Mouse (Mus musculus) CH12.LX (cell line): ENCODE data around the gene Spatc1l. TPM values are rescaled to one million over a fixed set of nuclear protein-coding genes. Genes with fewer than 3 reads are reported as not detected.

Source experiments
- DNase-seq: peaks from one replicate; pipeline ENCODE4 v3.0.0-alpha.2; 2013; ENCODE audit errors: extremely low read depth
- H3K27ac ChIP-seq: 2 replicates; pipeline ENCODE4 v1.5.1; 2012; ENCODE audit warnings: low read depth, mild to moderate bottlenecking, control low read depth, moderate library complexity; ENCODE audit not compliant: insufficient read depth
- H3K27me3 ChIP-seq: replicated peaks from 2 replicates; pipeline ENCODE3; 2012; ENCODE audit warnings: inconsistent platforms
- H3K36me3 ChIP-seq, 2 experiments: replicated peaks in 1 of 2; 2 replicates each; pipeline versions ENCODE3 to v1.6.1; 2012; ENCODE audit warnings: inconsistent platforms in 1 of 2, low read length in 1 of 2, mild to moderate bottlenecking in 1 of 2, mixed read lengths in 1 of 2, moderate library complexity in 1 of 2; ENCODE audit not compliant: control insufficient read depth in 1 of 2, insufficient read depth in 1 of 2
- H3K4me1 ChIP-seq, 2 experiments: 2 replicates each; pipeline ENCODE4 v1.6.1; 2012; ENCODE audit warnings: inconsistent platforms in 1 of 2, moderate library complexity in 1 of 2; ENCODE audit not compliant: insufficient read depth in 2 of 2, control insufficient read depth in 1 of 2
- H3K4me2 ChIP-seq: 2 replicates; pipeline ENCODE4 v1.6.1; 2012; ENCODE audit warnings: low read depth, mild to moderate bottlenecking, control low read depth; ENCODE audit not compliant: poor library complexity, insufficient read depth, severe bottlenecking
- H3K4me3 ChIP-seq, 3 experiments: fragments of 150-350 bp in 1 of 3; sonication (generic) in 1 of 3; replicated peaks in 1 of 3; 2 replicates each; pipeline versions ENCODE3 to v1.5.1; 2011 to 2012; ENCODE audit warnings: low read depth in 2 of 3, low read length in 2 of 3, mild to moderate bottlenecking in 2 of 3, moderate library complexity in 2 of 3, control low read depth in 1 of 3, improper control_type of control experiment in 1 of 3, inconsistent platforms in 1 of 3, mixed read lengths in 1 of 3; ENCODE audit not compliant: poor library complexity in 1 of 3
- H3K79me2 ChIP-seq: replicated peaks from 2 replicates; pipeline ENCODE4 v1.6.1; 2012; ENCODE audit warnings: mild to moderate bottlenecking, moderate library complexity; ENCODE audit not compliant: control insufficient read depth, poor library complexity, insufficient read depth, severe bottlenecking; ENCODE audit errors: extremely low read depth
- H3K9ac ChIP-seq: 2 replicates; pipeline ENCODE4 v1.6.1; 2012; ENCODE audit warnings: low read depth, mild to moderate bottlenecking, control low read depth, moderate library complexity; ENCODE audit not compliant: insufficient read depth
- H3K9me3 ChIP-seq: replicated peaks from 2 replicates; pipeline ENCODE3; 2012; ENCODE audit warnings: low read length, inconsistent platforms, mixed read lengths
- BHLHE40 ChIP-seq: IDR thresholded peaks from 2 replicates; pipeline ENCODE4 v1.6.1; 2011; ENCODE audit warnings: mild to moderate bottlenecking, low read depth, low read length, improper control_type of control experiment
- CTCF ChIP-seq, 2 experiments: IDR thresholded peaks in 1 of 2; conservative IDR thresholded peaks in 1 of 2; 2 replicates each; pipeline ENCODE4 v1.5.1; 2011 to 2012; ENCODE audit warnings: low read depth in 2 of 2, low read length in 2 of 2, improper control_type of control experiment in 1 of 2, inconsistent platforms in 1 of 2, mild to moderate bottlenecking in 1 of 2, moderate library complexity in 1 of 2
- ELF1 ChIP-seq: IDR thresholded peaks from 2 replicates; pipeline ENCODE4 v1.6.1; 2014; ENCODE audit warnings: low read depth, mild to moderate bottlenecking, inconsistent platforms, low read length, improper control_type of control experiment
- ETS1 ChIP-seq: conservative IDR thresholded peaks from 2 replicates; pipeline ENCODE4 v1.6.1; 2012; ENCODE audit warnings: low read depth, mild to moderate bottlenecking, inconsistent platforms, low read length, improper control_type of control experiment, moderate library complexity
- HCFC1 ChIP-seq: IDR thresholded peaks from 2 replicates; pipeline ENCODE4 v1.6.1; 2012; ENCODE audit warnings: low read depth, mild to moderate bottlenecking, inconsistent platforms, low read length, improper control_type of control experiment
- IRF4 ChIP-seq: IDR thresholded peaks from 2 replicates; pipeline ENCODE4 v1.6.1; 2014; ENCODE audit warnings: low read depth, mild to moderate bottlenecking, inconsistent platforms, low read length, improper control_type of control experiment
- JUN ChIP-seq: IDR thresholded peaks from 2 replicates; pipeline ENCODE4 v1.6.1; 2011; ENCODE audit warnings: low read depth, mild to moderate bottlenecking, low read length, improper control_type of control experiment, moderate library complexity; ENCODE audit not compliant: insufficient read depth
- JUND ChIP-seq: conservative IDR thresholded peaks from 2 replicates; pipeline ENCODE4 v1.6.1; 2011; ENCODE audit warnings: low read depth, low read length, improper control_type of control experiment
- MAX ChIP-seq: IDR thresholded peaks from 2 replicates; pipeline ENCODE4 v1.6.1; 2011; ENCODE audit warnings: low read length, improper control_type of control experiment
- MAZ ChIP-seq: IDR thresholded peaks from 2 replicates; pipeline ENCODE4 v1.6.1; 2012; ENCODE audit warnings: low read depth, mild to moderate bottlenecking, inconsistent platforms, low read length, improper control_type of control experiment, moderate library complexity
- MEF2A ChIP-seq: IDR thresholded peaks from 2 replicates; pipeline ENCODE4 v1.6.1; 2014; ENCODE audit warnings: low read depth, mild to moderate bottlenecking, inconsistent platforms, low read length, improper control_type of control experiment, borderline replicate concordance
- MXI1 ChIP-seq: IDR thresholded peaks from 2 replicates; pipeline ENCODE4 v1.6.1; 2011; ENCODE audit warnings: mild to moderate bottlenecking, low read depth, low read length, improper control_type of control experiment
- MYC ChIP-seq: IDR thresholded peaks from 2 replicates; pipeline ENCODE4 v1.6.1; 2011; ENCODE audit warnings: low read depth, mild to moderate bottlenecking, improper control_type of control experiment, low read length
- NELFE ChIP-seq: IDR thresholded peaks from 2 replicates; pipeline ENCODE4 v1.6.1; 2011; ENCODE audit warnings: low read depth, low read length, improper control_type of control experiment
- POLR2A ChIP-seq: IDR thresholded peaks from 2 replicates; pipeline ENCODE4 v1.6.1; 2011; ENCODE audit warnings: low read depth, mild to moderate bottlenecking, improper control_type of control experiment, low read length
- POLR2AphosphoS2 ChIP-seq: IDR thresholded peaks from 2 replicates; pipeline ENCODE4 v1.6.1; 2011; ENCODE audit warnings: low read depth, low read length, improper control_type of control experiment
- RAD21 ChIP-seq: IDR thresholded peaks from 2 replicates; pipeline ENCODE4 v1.6.1; 2011; ENCODE audit warnings: low read depth, mild to moderate bottlenecking, low read length, improper control_type of control experiment, moderate library complexity
- RCOR1 ChIP-seq: conservative IDR thresholded peaks from 2 replicates; pipeline ENCODE4 v1.6.1; 2012; ENCODE audit warnings: low read depth, mild to moderate bottlenecking, inconsistent platforms, low read length, improper control_type of control experiment
- SIN3A ChIP-seq: IDR thresholded peaks from 2 replicates; pipeline ENCODE4 v1.6.1; 2012; ENCODE audit warnings: low read length, improper control_type of control experiment, inconsistent platforms
- SMC3 ChIP-seq: IDR thresholded peaks from 2 replicates; pipeline ENCODE4 v1.6.1; 2011; ENCODE audit warnings: low read depth, low read length, improper control_type of control experiment
- TBP ChIP-seq: conservative IDR thresholded peaks from 2 replicates; pipeline ENCODE4 v1.6.1; 2011; ENCODE audit warnings: low read depth, low read length, improper control_type of control experiment
- TCF12 ChIP-seq: IDR thresholded peaks from 2 replicates; pipeline ENCODE4 v1.6.1; 2014; ENCODE audit warnings: low read depth, mild to moderate bottlenecking, inconsistent platforms, low read length, improper control_type of control experiment
- UBTF ChIP-seq: IDR thresholded peaks from 2 replicates; pipeline ENCODE4 v1.6.1; 2012; ENCODE audit warnings: low read depth, mild to moderate bottlenecking, inconsistent platforms, low read length, improper control_type of control experiment, moderate library complexity
- USF1 ChIP-seq: IDR thresholded peaks from 2 replicates; pipeline ENCODE4 v1.6.1; 2014; ENCODE audit warnings: low read depth, mild to moderate bottlenecking, inconsistent platforms, low read length, improper control_type of control experiment
- ZC3H11A ChIP-seq: IDR thresholded peaks from 2 replicates; pipeline ENCODE4 v1.6.1; 2012; ENCODE audit warnings: low read depth, mild to moderate bottlenecking, inconsistent platforms, low read length, improper control_type of control experiment
- ZMIZ1 ChIP-seq: IDR thresholded peaks from 2 replicates; pipeline ENCODE4 v1.6.1; 2012; ENCODE audit warnings: low read depth, mild to moderate bottlenecking, inconsistent platforms, low read length, improper control_type of control experiment
- ZNF384 ChIP-seq: IDR thresholded peaks from 2 replicates; pipeline ENCODE4 v1.6.1; 2012; ENCODE audit warnings: low read depth, low read length, improper control_type of control experiment, inconsistent platforms
- dilution Hi-C: fragments of 300-500 bp; cut with MboI; formaldehyde crosslinking; loops from 2 replicates; pipeline ENCODE4 v1.14.3; 2020; ENCODE audit warnings: low sequenced_read_pairs; ENCODE audit not compliant: extremely low pct_unique_long_range_greater_than_20kb, extremely low pct_ligation_motif_present
- in situ Hi-C: fragments of 300-500 bp; cut with MboI; formaldehyde crosslinking; loops from 3 replicates; pipeline ENCODE4 v1.14.3; 2019; ENCODE audit warnings: low sequenced_read_pairs, low pct_ligation_motif_present, low pct_unique_long_range_greater_than_20kb, mixed read lengths
- polyA plus RNA-seq: library from polyadenylated mRNA; unstranded; fragments of >175 nt; gene quantifications from 2 replicates; pipeline ENCODE4 v1.2.1, GENCODE M21; 2012; ENCODE audit warnings: low read depth; ENCODE audit not compliant: insufficient read length
- total RNA-seq, 2 experiments: library from RNA; depleted of rRNA; stranded (reverse); fragments of 300-350 nt in 1 of 2; fragments of >200 nt in 1 of 2; gene quantifications; 2 replicates each; pipeline ENCODE4 v1.2.3; 2012 to 2014

The Spatc1l gene
- total RNA-seq (2012; rRNA removed) (not detected in 2 replicates), total RNA-seq (2014; rRNA removed) (0.17 TPM in 1 of 2 replicates, not detected in the other), polyA plus RNA-seq (not detected in 2 replicates)

GRCm38 (mm10) chr10:76561972-76562371, at the start of gene Spatc1l:
TSS of gene Spatc1l (plus strand) at chr10:76562272.
- peaks cover 4% of the 10 kb centered on the region for H3K27me3 ChIP-seq
- peaks cover 0 to 3% of the 10 kb centered on the region in 2 experiments for H3K36me3 ChIP-seq
- dilution Hi-C loops: no loop called here
- H3K27ac ChIP-seq: no peak within 1 kb of the TSS
- H3K4me3 ChIP-seq: no peak within 1 kb of the TSS
- H3K9me3 ChIP-seq: no peaks in the 10 kb centered on the region
- H3K79me2 ChIP-seq: no peaks in the 10 kb centered on the region
- H3K4me1 ChIP-seq: no peaks in the 10 kb centered on the region
- no peak within 1 kb of the TSS for H3K9ac ChIP-seq
- H3K4me2 ChIP-seq: no peak within 1 kb of the TSS
- no peak for DNase-seq
- TF ChIP-seq USF1 (no peak), RAD21 (no peak), TCF12 (no peak), UBTF (no peak), CTCF (conservative IDR thresholded peaks at IDR 0.05 in 1 of 2, IDR thresholded peaks at IDR 0.05 in 1 of 2; ENCODE audit: low read depth in 2 of 2, low read length in 2 of 2) (no peak), POLR2AphosphoS2 (no peak), ZMIZ1 (no peak), NELFE (no peak), ETS1 (no peak), JUND (no peak), BHLHE40 (no peak), IRF4 (no peak), RCOR1 (no peak), HCFC1 (no peak), MXI1 (no peak), MAZ (no peak), POLR2A (no peak), TBP (no peak), ZNF384 (no peak), ELF1 (no peak)
- TF ChIP-seq, all 38 proteins: peak for 0
- in situ Hi-C loops: no loop called here

- peaks cover 35 to 77% of the 10 kb centered on the region in 2 experiments for H3K36me3 ChIP-seq
- peak; percentile 88 for DNase-seq
Observed at GRCm38 (mm10) chr10:76512965-76513583, 49.0 kb upstream of the Spatc1l start.

More at GRCm38 (mm10) chr10:76512965-76513583, 49.0 kb upstream of the Spatc1l start:
- Histone ChIP-seq H3K79me2 (no peaks in the 10 kb centered on the region), H3K9ac (no peak overlapping the region), H3K4me2 (no peak overlapping the region), H3K9me3 (no peaks in the 10 kb centered on the region), H3K27me3 (no peaks in the 10 kb centered on the region), H3K4me1 (no peaks in the 10 kb centered on the region), H3K27ac (no peak overlapping the region), H3K4me3 (no peak overlapping the region)
- no peak for TF ChIP-seq ZC3H11A
- TF ChIP-seq MAX: peak; percentile 65
- TF ChIP-seq SIN3A: no peak
- TF ChIP-seq JUN: no peak
- peak; percentile 57 for TF ChIP-seq BHLHE40
- no peak for TF ChIP-seq ETS1
- peak; percentile 36 for TF ChIP-seq RAD21
- 0 out of 2 replicates have a peak, but pooled peaks have one; percentile 43 for TF ChIP-seq MEF2A
- TF ChIP-seq RCOR1: no peak
- TF ChIP-seq CTCF (conservative IDR thresholded peaks at IDR 0.05 in 1 of 2, IDR thresholded peaks at IDR 0.05 in 1 of 2; ENCODE audit: low read depth in 2 of 2, low read length in 2 of 2): peak; percentile 90
- TF ChIP-seq NELFE: 0 out of 2 replicates have a peak, but pooled peaks have one; percentile 28
- TF ChIP-seq TBP: no peak
- no peak for TF ChIP-seq HCFC1
- peak; percentile 64 for TF ChIP-seq SMC3
- peak; percentile 81; the same call in 1 of the 2 replicates for TF ChIP-seq MYC
- no peak for TF ChIP-seq ZMIZ1
- peak; percentile 49; the same call in 1 of the 2 replicates for TF ChIP-seq MXI1
- in situ Hi-C loops: no loop called here
- dilution Hi-C loops: no loop called here
